15 mouse cellular contexts compared by ENCODE assay signal in genomic region chr2:26330702-26331101, GRCm38 (mm10). TPM values are rescaled to one million over a fixed set of nuclear protein-coding genes. Genes with fewer than 3 reads are reported as not detected.
DNase-seq lines count a peak whose midpoint lies in the region; ATAC-seq and TF ChIP-seq lines count a peak whose summit lies in the region.
"Had no signal": no experiment of that assay in that cellular context is flagged by ENCODE, and none has a peak within 500 bp of the region (broad histone marks: within the 10 kb centered on the region; RNA-seq: fewer than 3 reads in every experiment).

No protein-coding gene starts in this region.

- no peaks in the 10 kb centered on the region for H3K36me3 ChIP-seq in heart, adult 2 months (ENCODE audit: control insufficient read depth, insufficient read depth, low read length)
- H3K36me3 ChIP-seq in hindbrain, embryonic 12.5 days: peaks cover 63% of the 10 kb centered on the region
- H3K36me3 ChIP-seq in midbrain, postnatal 0 days (ENCODE audit: insufficient read depth, low read length): peaks cover 50% of the 10 kb centered on the region
- H3K36me3 ChIP-seq: liver, embryonic 15.5 days had no signal

- no peak for ATAC-seq in hindbrain, embryonic 12.5 days (ENCODE audit: low FRiP score)
- 0 out of 2 replicates have a peak, but pooled peaks have one; percentile 35 for ATAC-seq in midbrain, postnatal 0 days (ENCODE audit: low FRiP score)

- TF ChIP-seq CTCF in heart, adult 2 months (IDR thresholded peaks at IDR 0.05): no peak
- TF ChIP-seq CTCF in layer of hippocampus, adult 2 months (conservative IDR thresholded peaks at IDR 0.05): no peak
- TF ChIP-seq CTCF in midbrain, postnatal 0 days (IDR thresholded peaks at IDR 0.05): no peak

- H3K79me2 ChIP-seq in heart, adult 2 months (replicated peaks; ENCODE audit: control insufficient read depth, insufficient read depth, low read length): no peaks in the 10 kb centered on the region

- DNase-seq in heart, adult 2 months: no peak
- no peak for DNase-seq in heart, adult 9 months (ENCODE audit: low spot score in 2 of 2)
- DNase-seq in layer of hippocampus, adult 2 months (ENCODE audit: low spot score in 2 of 2): no peak
- no peak for DNase-seq in layer of hippocampus, adult 9-10 months (ENCODE audit: low spot score)
- DNase-seq in midbrain, postnatal 0 days (ENCODE audit: low spot score): peak; percentile 33
- no peak for DNase-seq in urinary bladder, postnatal 14 days (ENCODE audit: low spot score)
- DNase-seq in thymus, postnatal 4 days: no peak
- DNase-seq: gastrocnemius, postnatal 36 days; kidney, postnatal 10 days had no signal

- intact Hi-C loops in heart, adult 2 months (cut with DNase I): no loop called here

- H3K4me3 ChIP-seq in heart, adult 2 months: no peak overlapping the region
- peak overlapping the region; percentile 37; the same call in 1 of the 2 replicates for H3K4me3 ChIP-seq in layer of hippocampus, adult 2 months
- H3K4me3 ChIP-seq in hindbrain, embryonic 12.5 days: no peak overlapping the region
- no peak overlapping the region for H3K4me3 ChIP-seq in midbrain, postnatal 0 days (ENCODE audit: low read depth, low read length)
- H3K4me3 ChIP-seq: liver, embryonic 15.5 days had no signal

- no peak overlapping the region for H3K9ac ChIP-seq in heart, adult 2 months (ENCODE audit: low read depth, low read length)
- H3K9ac ChIP-seq in hindbrain, embryonic 12.5 days: 0 out of 2 replicates have a peak overlapping the region, but pooled peaks have one; percentile 24
- H3K9ac ChIP-seq in midbrain, postnatal 0 days (replicated peaks; ENCODE audit: low read length, poor library complexity, severe bottlenecking): no peak overlapping the region
- H3K9ac ChIP-seq: liver, embryonic 15.5 days had no signal

- 82% methylated on average over 6 of the region's 6 CpGs for WGBS in heart, adult 2 months
- 73% methylated on average over 6 of the region's 6 CpGs for WGBS in hindbrain, embryonic 12.5 days
- 74% methylated on average over 6 of the region's 6 CpGs for WGBS in midbrain, postnatal 0 days

- no peaks in the 10 kb centered on the region for H3K9me3 ChIP-seq in hindbrain, embryonic 12.5 days (replicated peaks)
- no peaks in the 10 kb centered on the region for H3K9me3 ChIP-seq in midbrain, postnatal 0 days (ENCODE audit: low read length)
- H3K9me3 ChIP-seq: liver, embryonic 15.5 days had no signal

- no peak for TF ChIP-seq POLR2A in heart, adult 2 months (IDR thresholded peaks at IDR 0.05; ENCODE audit: insufficient read depth, low read depth, low read length)

- no peak for TF ChIP-seq EP300 in heart, adult 2 months (IDR thresholded peaks at IDR 0.05; ENCODE audit: insufficient read depth, low read depth, low read length)

- peak overlapping the region; percentile 95; the same call in 1 of the 2 replicates for H3K27ac ChIP-seq in heart, adult 2 months
- peak overlapping the region; percentile 92 for H3K27ac ChIP-seq in layer of hippocampus, adult 2 months
- H3K27ac ChIP-seq in hindbrain, embryonic 12.5 days: no peak overlapping the region
- H3K27ac ChIP-seq in midbrain, postnatal 0 days (ENCODE audit: low read depth, low read length): peak overlapping the region; percentile 78
- H3K27ac ChIP-seq: liver, embryonic 15.5 days; macrophage; stomach, postnatal 0 days had no signal

- no peaks in the 10 kb centered on the region for H3K27me3 ChIP-seq in heart, adult 2 months (ENCODE audit: control insufficient read depth, insufficient read depth, low read length)
- no peaks in the 10 kb centered on the region for H3K27me3 ChIP-seq in hindbrain, embryonic 12.5 days
- no peaks in the 10 kb centered on the region for H3K27me3 ChIP-seq in midbrain, postnatal 0 days (ENCODE audit: insufficient read depth, low read length)
- H3K27me3 ChIP-seq: liver, embryonic 15.5 days had no signal

- H3K4me2 ChIP-seq in hindbrain, embryonic 12.5 days (replicated peaks): no peak overlapping the region
- H3K4me2 ChIP-seq in midbrain, postnatal 0 days (ENCODE audit: low read depth, low read length, poor library complexity, severe bottlenecking): peak overlapping the region; percentile 24; the same call in 1 of the 2 replicates
- H3K4me2 ChIP-seq: liver, embryonic 15.5 days had no signal

- peaks cover 5% of the 10 kb centered on the region for H3K4me1 ChIP-seq in heart, adult 2 months (ENCODE audit: control insufficient read depth, insufficient read depth, low read length)
- no peaks in the 10 kb centered on the region for H3K4me1 ChIP-seq in hindbrain, embryonic 12.5 days
- H3K4me1 ChIP-seq in midbrain, postnatal 0 days (ENCODE audit: insufficient read depth, low read length): no peaks in the 10 kb centered on the region
- H3K4me1 ChIP-seq: liver, embryonic 15.5 days had no signal

RNA-seq across cellular contexts. Expression of gene Gpsm1, which starts 15.4 kb away (rescaled TPM):
- 100 to 1,000 TPM; 169 to 249 TPM for total RNA-seq in heart, adult 2 months (2021)
- polyA plus RNA-seq in heart, adult 2 months (2012; rRNA removed): 301 and 369 TPM in 2 replicates
- 10 to 100 TPM; 36.6 to 40.7 TPM for total RNA-seq in layer of hippocampus, adult 2 months (2021)
- 125 and 133 TPM in 2 replicates for polyA plus RNA-seq in hindbrain, embryonic 12.5 days (2016; fragmentation: Nextera tagmentation; extraction: Ambion mirVana)
- 286 and 298 TPM in 2 replicates for total RNA-seq in midbrain, postnatal 0 days (2014; rRNA removed)
- 162 and 163 TPM in 2 replicates for polyA plus RNA-seq in midbrain, postnatal 0 days (2015; fragmentation: Nextera tagmentation; extraction: Ambion mirVana)

RNA-seq across cellular contexts. Expression of gene Dnlz, which starts 21.2 kb away (rescaled TPM):
- 10 to 100 TPM; 23.2 to 25.9 TPM for total RNA-seq in heart, adult 2 months (2021)
- polyA plus RNA-seq in heart, adult 2 months (2012; rRNA removed): 22.6 and 22.7 TPM in 2 replicates
- total RNA-seq in layer of hippocampus, adult 2 months (2021): 10 to 100 TPM; 26.5 to 27.2 TPM
- polyA plus RNA-seq in hindbrain, embryonic 12.5 days (2016; fragmentation: Nextera tagmentation; extraction: Ambion mirVana): 33.2 and 34.7 TPM in 2 replicates
- total RNA-seq in midbrain, postnatal 0 days (2014; rRNA removed): 27.4 and 34.3 TPM in 2 replicates
- 24.1 and 26.0 TPM in 2 replicates for polyA plus RNA-seq in midbrain, postnatal 0 days (2015; fragmentation: Nextera tagmentation; extraction: Ambion mirVana)

RNA-seq across cellular contexts. Expression of gene Card9, which starts 30.0 kb away (rescaled TPM):
- 1 to 10 TPM; 1.0 to 1.2 TPM for total RNA-seq in heart, adult 2 months (2021)
- polyA plus RNA-seq in heart, adult 2 months (2012; rRNA removed): 2.3 and 4.1 TPM in 2 replicates
- 1 to 10 TPM; 1.5 to 2.1 TPM for total RNA-seq in layer of hippocampus, adult 2 months (2021)
- polyA plus RNA-seq in hindbrain, embryonic 12.5 days (2016; fragmentation: Nextera tagmentation; extraction: Ambion mirVana): 0.78 and 1.1 TPM in 2 replicates
- 7.0 and 11.9 TPM in 2 replicates for total RNA-seq in midbrain, postnatal 0 days (2014; rRNA removed)
- polyA plus RNA-seq in midbrain, postnatal 0 days (2015; fragmentation: Nextera tagmentation; extraction: Ambion mirVana): 1.4 and 1.6 TPM in 2 replicates

RNA-seq across cellular contexts. Expression of gene Ccdc187, which starts 36.3 kb away (rescaled TPM):
- under 1 TPM; 0.09 to 0.13 TPM for total RNA-seq in heart, adult 2 months (2021)
- polyA plus RNA-seq in heart, adult 2 months (2012; rRNA removed): 0.09 and 0.37 TPM in 2 replicates
- total RNA-seq in layer of hippocampus, adult 2 months (2021): under 1 TPM; 0.59 to 0.76 TPM
- 0.31 and 0.37 TPM in 2 replicates for polyA plus RNA-seq in hindbrain, embryonic 12.5 days (2016; fragmentation: Nextera tagmentation; extraction: Ambion mirVana)
- total RNA-seq in midbrain, postnatal 0 days (2014; rRNA removed): 2.8 and 3.7 TPM in 2 replicates
- polyA plus RNA-seq in midbrain, postnatal 0 days (2015; fragmentation: Nextera tagmentation; extraction: Ambion mirVana): 0.16 and 0.23 TPM in 2 replicates
- total RNA-seq: common myeloid progenitor, adult 5-6 weeks had no signal
- polyA plus RNA-seq: C2C12, macrophage had no signal

RNA-seq across cellular contexts. Expression of gene Snapc4, which starts 49.8 kb away (rescaled TPM):
- 1 to 10 TPM; 7.2 to 9.5 TPM for total RNA-seq in heart, adult 2 months (2021)
- 20.4 and 24.3 TPM in 2 replicates for polyA plus RNA-seq in heart, adult 2 months (2012; rRNA removed)
- 10 to 100 TPM; 72.5 to 88.9 TPM for total RNA-seq in layer of hippocampus, adult 2 months (2021)
- polyA plus RNA-seq in hindbrain, embryonic 12.5 days (2016; fragmentation: Nextera tagmentation; extraction: Ambion mirVana): 36.2 and 37.3 TPM in 2 replicates
- total RNA-seq in midbrain, postnatal 0 days (2014; rRNA removed): 44.7 and 66.4 TPM in 2 replicates
- 27.8 and 29.1 TPM in 2 replicates for polyA plus RNA-seq in midbrain, postnatal 0 days (2015; fragmentation: Nextera tagmentation; extraction: Ambion mirVana)
